Mouse (Mus musculus) intestine, embryonic 16.5 days (tissue): Measurements from ENCODE around the gene Ahsa2. TPM values are rescaled to one million over a fixed set of nuclear protein-coding genes. Genes with fewer than 3 reads are reported as not detected.
A peak's percentile ranks its signal among the peaks of the same experiment; 100 is the strongest.
"Not testable (repeated sequence)": the region's sequence is repeated elsewhere in the genome, so short reads cannot be mapped to it uniquely, and the experiment has no call there.

Experiments
- ATAC-seq: fragments of 200-750 bp; cut with Nextera tagmentation; 2 replicates; pipeline ENCODE4 v1.8.0; 2017; ENCODE audit warnings: moderate TSS enrichment, moderate library complexity
- H3K27ac ChIP-seq: fragments of 300-500 bp; sonication (generic); 2 replicates; pipeline ENCODE4 v1.5.1; 2014; ENCODE audit warnings: mild to moderate bottlenecking, low read length
- H3K27me3 ChIP-seq: fragments of 300-500 bp; sonication (generic); replicated peaks from 2 replicates; pipeline ENCODE4 v1.6.1; 2014; ENCODE audit warnings: low read length, control low read depth, mixed read lengths; ENCODE audit not compliant: control insufficient read depth, insufficient read depth
- H3K36me3 ChIP-seq: fragments of 300-500 bp; sonication (generic); 2 replicates; pipeline ENCODE4 v1.6.1; 2014; ENCODE audit warnings: low read length, control low read depth; ENCODE audit not compliant: control insufficient read depth, insufficient read depth
- H3K4me1 ChIP-seq: fragments of 300-500 bp; sonication (generic); 2 replicates; pipeline ENCODE4 v1.6.1; 2014; ENCODE audit warnings: low read length, control low read depth, mixed read lengths; ENCODE audit not compliant: control insufficient read depth, insufficient read depth
- H3K4me2 ChIP-seq: fragments of 300-500 bp; sonication (generic); 2 replicates; pipeline ENCODE4 v1.6.1; 2014; ENCODE audit warnings: low read depth, low read length, control low read depth
- H3K4me3 ChIP-seq: fragments of 300-500 bp; sonication (generic); 2 replicates; pipeline ENCODE4 v1.5.1; 2014; ENCODE audit warnings: mild to moderate bottlenecking, low read length
- H3K9ac ChIP-seq: fragments of 300-500 bp; sonication (generic); 2 replicates; pipeline ENCODE4 v1.6.1; 2014; ENCODE audit warnings: low read depth, low read length
- H3K9me3 ChIP-seq: fragments of 300-500 bp; sonication (generic); 2 replicates; pipeline ENCODE4 v1.6.1; 2016; ENCODE audit warnings: low read length, control low read depth; ENCODE audit not compliant: control insufficient read depth
- WGBS: fragments of 180-500 bp; shearing (Covaris S2); extraction: QIAGEN DNeasy Blood & Tissue Kit; methylation state at CpG from one replicate; pipeline ENCODE4 v1.1.7; 2014; 5-methylcytosine and 5-hydroxymethylcytosine counted together
- polyA plus RNA-seq: library from polyadenylated mRNA; unstranded; fragments of >200 nt; fragmentation: Nextera tagmentation; extraction: Ambion mirVana; gene quantifications from 2 replicates; pipeline ENCODE4 v1.2.1, GENCODE M21; 2015

The Ahsa2 gene
- 53.1 and 54.4 TPM in 2 replicates for polyA plus RNA-seq

- peak; percentile 96 for ATAC-seq
- Histone ChIP-seq H3K4me2 (peak within 1 kb of the TSS; percentile 80), H3K27me3 (no peaks in the 10 kb centered on the region), H3K36me3 (no peaks in the 10 kb centered on the region), H3K9ac (peak within 1 kb of the TSS; percentile 94), H3K4me1 (peaks cover 15% of the 10 kb centered on the region), H3K4me3 (peak within 1 kb of the TSS; percentile 82), H3K9me3 (no peaks in the 10 kb centered on the region), H3K27ac (peak within 1 kb of the TSS; percentile 96)
- WGBS = under 1% methylated on average over 64 of the region's 66 CpGs
These were observed at the start of gene Ahsa2 for GRCm38 (mm10) chr11:23497718-23498509. TSS of gene Ahsa2 (minus strand) at chr11:23498030.

GRCm38 (mm10) chr11:23537446-23537845 is 39.6 kb upstream of the Ahsa2 start:
- Histone ChIP-seq H3K36me3 (no peaks in the 10 kb centered on the region), H3K4me1 (no peaks in the 10 kb centered on the region), H3K4me2 (no peak overlapping the region), H3K27ac (no peak overlapping the region), H3K4me3 (no peak overlapping the region), H3K27me3 (no peaks in the 10 kb centered on the region), H3K9me3 (no peaks in the 10 kb centered on the region), H3K9ac (no peak overlapping the region)
- 82% methylated on average over 2 of the region's 2 CpGs for WGBS
- ATAC-seq = no peak

DNA sequence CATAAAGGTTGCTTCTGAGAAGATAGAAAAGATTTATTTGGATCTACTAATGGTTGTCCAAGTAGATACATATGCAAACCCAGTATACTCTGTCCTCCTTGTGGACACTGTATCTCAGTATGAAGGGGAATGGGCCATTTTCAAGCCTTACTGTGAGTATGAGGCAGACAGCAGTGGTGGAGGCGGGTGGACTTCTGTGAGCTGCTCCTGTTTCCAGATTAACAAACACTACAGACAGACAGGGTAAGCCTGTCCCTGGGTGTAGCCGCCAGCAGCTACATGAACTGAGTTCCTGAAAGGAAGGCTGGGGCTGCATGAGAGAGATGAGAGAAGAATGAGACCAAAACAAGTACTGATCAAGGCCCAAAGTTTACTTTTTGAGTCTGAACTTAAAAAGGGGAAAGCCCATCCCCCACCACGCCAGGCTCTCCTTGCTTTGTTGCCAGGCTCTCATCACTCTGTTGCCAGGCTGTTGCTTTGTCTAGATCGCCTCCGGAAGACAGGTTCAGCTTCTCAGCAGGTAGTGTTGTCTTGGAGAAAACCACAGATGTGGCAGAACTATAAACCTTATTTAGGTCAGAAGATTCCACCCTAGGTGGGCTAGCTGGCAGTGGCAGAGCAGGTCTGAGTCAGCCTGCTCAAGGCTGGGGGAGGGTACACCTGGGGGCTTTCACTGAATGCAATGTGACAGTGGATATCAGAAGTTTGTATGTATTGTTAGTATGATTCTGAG is 22.8 kb upstream of the Ahsa2 start, which contains the start of gene 1700093K21Rik:
1700093K21Rik (minus strand) TSS at position 683 of the 733 bp plus-strand sequence.
- Histone ChIP-seq H3K4me1 (no peaks in the 10 kb centered on the region), H3K4me3 (no peak within 1 kb of the TSS), H3K27ac (no peak within 1 kb of the TSS), H3K27me3 (no peaks in the 10 kb centered on the region), H3K9me3 (no peaks in the 10 kb centered on the region), H3K9ac (no peak within 1 kb of the TSS), H3K4me2 (no peak within 1 kb of the TSS), H3K36me3 (no peaks in the 10 kb centered on the region)
- ATAC-seq = no peak
- 45% methylated on average over 5 of the region's 5 CpGs for WGBS

DNA sequence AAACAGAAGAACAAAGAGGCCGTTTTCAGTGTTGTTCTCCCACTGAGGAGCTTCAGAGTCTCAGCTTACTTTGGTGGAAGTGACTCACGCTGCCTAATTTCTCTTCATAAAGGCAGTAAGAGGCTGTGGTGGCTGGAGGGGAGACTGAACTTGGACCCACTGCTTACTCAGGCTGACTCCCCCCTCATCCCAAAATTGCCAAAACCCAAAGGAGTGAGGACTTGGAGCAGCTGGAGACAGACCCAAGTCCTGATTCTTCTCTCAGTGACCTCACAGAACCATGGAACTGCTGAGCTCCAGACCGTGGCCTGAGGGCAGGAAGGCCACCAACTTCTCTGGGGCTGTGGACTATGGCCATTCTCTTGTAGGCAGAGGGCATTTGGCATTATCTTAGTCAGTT is 21.2 kb upstream of the Ahsa2 start:
- H3K27ac ChIP-seq = no peak overlapping the region
- WGBS = 79% methylated on average over 3 of the region's 3 CpGs

DNA sequence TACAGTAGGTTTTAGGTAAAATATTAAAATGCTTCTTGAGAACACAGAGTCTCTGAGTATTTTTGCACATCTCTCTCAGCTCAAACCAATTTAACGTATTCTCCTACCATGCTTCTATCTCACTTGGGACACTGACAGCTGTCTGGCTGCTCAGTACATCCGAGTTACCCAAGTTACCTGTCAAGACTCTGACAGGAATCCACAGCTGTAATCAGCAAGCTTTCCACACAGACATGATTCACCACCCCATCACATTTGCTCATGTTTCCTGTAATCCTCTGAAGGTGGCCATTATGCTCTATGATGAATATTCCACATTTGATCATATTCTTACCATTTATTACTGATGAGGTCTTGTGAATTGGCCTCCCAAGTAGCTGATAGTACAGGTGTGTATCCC is 17.5 kb upstream of the Ahsa2 start:
- Histone ChIP-seq H3K4me1 (no peaks in the 10 kb centered on the region), H3K9ac (no peak overlapping the region), H3K9me3 (no peaks in the 10 kb centered on the region), H3K27me3 (no peaks in the 10 kb centered on the region), H3K4me3 (no peak overlapping the region), H3K27ac (no peak overlapping the region), H3K36me3 (no peaks in the 10 kb centered on the region), H3K4me2 (no peak overlapping the region)
- 75% methylated on average over 2 of the region's 2 CpGs for WGBS
- ATAC-seq = no peak

More for the DNA sequence above, 21.2 kb upstream of the Ahsa2 start:
- Histone ChIP-seq H3K36me3 (no peaks in the 10 kb centered on the region), H3K9me3 (no peaks in the 10 kb centered on the region), H3K4me2 (no peak overlapping the region), H3K9ac (no peak overlapping the region), H3K27me3 (no peaks in the 10 kb centered on the region), H3K4me1 (no peaks in the 10 kb centered on the region), H3K4me3 (no peak overlapping the region)
- no peak for ATAC-seq

DNA sequence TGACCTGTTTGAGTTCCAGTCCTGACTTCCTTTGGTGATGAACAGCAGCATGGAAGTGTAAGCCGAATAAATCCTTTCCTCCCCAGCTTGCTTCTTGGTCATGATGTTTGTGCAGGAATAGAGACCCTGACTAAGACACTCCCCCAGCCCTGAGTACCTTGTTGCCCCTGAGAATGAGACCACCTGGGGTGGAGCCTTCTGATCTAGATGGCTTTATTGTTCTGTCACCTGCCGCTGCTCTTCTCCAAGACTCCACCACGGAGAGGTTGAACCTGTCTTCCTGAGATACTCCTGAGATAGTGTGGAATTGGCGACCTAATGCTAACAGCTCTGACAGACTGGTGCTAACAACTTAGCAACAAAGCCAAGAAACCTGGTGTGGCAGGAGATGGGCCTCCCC is 17.0 kb upstream of the Ahsa2 start:
- not testable (repeated sequence) for H3K27me3 ChIP-seq, H3K9ac ChIP-seq, H3K4me1 ChIP-seq, H3K36me3 ChIP-seq, H3K4me2 ChIP-seq, H3K4me3 ChIP-seq, H3K27ac ChIP-seq, ATAC-seq, H3K9me3 ChIP-seq
- WGBS = 40% methylated on average over 4 of the region's 4 CpGs

GRCm38 (mm10) chr11:23504801-23505200 is 7.0 kb upstream of the Ahsa2 start:
- ATAC-seq, H3K27ac ChIP-seq, H3K4me1 ChIP-seq, H3K36me3 ChIP-seq, H3K9ac ChIP-seq, H3K9me3 ChIP-seq, H3K27me3 ChIP-seq, H3K4me3 ChIP-seq, H3K4me2 ChIP-seq: not testable (repeated sequence)
- WGBS = 78% methylated on average over 5 of the region's 5 CpGs

DNA sequence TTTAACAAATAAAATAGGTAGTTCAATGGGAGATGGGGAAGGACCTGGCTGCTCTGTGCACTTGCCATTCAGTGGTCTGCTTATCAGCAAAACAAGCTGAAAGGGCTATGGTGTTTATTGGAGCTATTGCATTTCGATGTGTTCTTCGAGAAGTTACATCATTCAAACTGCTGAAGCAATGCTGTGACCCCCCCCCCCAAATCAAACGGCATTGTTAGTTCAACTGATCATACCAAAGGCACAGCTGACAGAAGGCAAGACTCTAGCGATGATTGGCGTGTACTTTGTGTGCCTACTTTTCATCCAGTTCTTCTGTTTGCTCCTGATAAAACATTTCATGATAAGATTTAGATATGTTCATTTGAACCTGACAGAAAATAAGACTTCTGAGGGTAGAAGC is 779 bp upstream of the Ahsa2 start:
- Histone ChIP-seq H3K36me3 (no peaks in the 10 kb centered on the region), H3K27me3 (no peaks in the 10 kb centered on the region), H3K4me3 (peak overlapping the region; percentile 61), H3K27ac (no peak overlapping the region), H3K4me1 (peaks cover 15% of the 10 kb centered on the region), H3K9me3 (no peaks in the 10 kb centered on the region), H3K4me2 (peak overlapping the region; percentile 80), H3K9ac (peak overlapping the region; percentile 66)
- 45% methylated on average over 5 of the region's 5 CpGs for WGBS
- no peak for ATAC-seq

DNA sequence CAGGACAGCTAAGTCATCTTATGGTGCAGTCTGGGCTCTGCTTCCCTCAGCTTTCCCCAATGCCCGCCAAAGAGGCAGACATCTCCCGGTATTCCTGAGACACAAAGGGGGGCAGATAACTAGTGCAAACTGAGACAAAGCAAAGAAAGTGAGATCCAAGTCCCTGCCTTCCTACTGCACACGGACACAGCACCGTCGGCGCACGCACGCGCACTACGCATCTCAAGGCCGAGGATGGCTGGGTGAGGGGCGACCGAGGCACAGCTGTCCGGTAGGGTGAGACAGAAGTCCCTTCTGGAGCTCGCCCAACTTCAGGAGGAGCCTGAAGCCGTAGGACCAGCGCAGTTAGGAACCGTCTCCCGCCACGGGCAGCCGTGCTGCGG is 504 bp downstream of the Ahsa2 start:
- Histone ChIP-seq H3K27me3 (no peaks in the 10 kb centered on the region), H3K4me1 (peaks cover 15% of the 10 kb centered on the region), H3K4me2 (peak overlapping the region; percentile 75), H3K9me3 (no peaks in the 10 kb centered on the region), H3K36me3 (no peaks in the 10 kb centered on the region), H3K9ac (peak overlapping the region; percentile 94), H3K4me3 (peak overlapping the region; percentile 82), H3K27ac (peak overlapping the region; percentile 96)
- 0% methylated on average over 22 of the region's 22 CpGs for WGBS
- peak; percentile 82 for ATAC-seq
